Mouse (Mus musculus): ENCODE data around the gene Fank1. TPM values are rescaled to one million over a fixed set of nuclear protein-coding genes. Genes with fewer than 3 reads are reported as not detected.

Fank1 gene
- polyA plus RNA-seq, 1 experiment, result 0.14 TPM

DNA sequence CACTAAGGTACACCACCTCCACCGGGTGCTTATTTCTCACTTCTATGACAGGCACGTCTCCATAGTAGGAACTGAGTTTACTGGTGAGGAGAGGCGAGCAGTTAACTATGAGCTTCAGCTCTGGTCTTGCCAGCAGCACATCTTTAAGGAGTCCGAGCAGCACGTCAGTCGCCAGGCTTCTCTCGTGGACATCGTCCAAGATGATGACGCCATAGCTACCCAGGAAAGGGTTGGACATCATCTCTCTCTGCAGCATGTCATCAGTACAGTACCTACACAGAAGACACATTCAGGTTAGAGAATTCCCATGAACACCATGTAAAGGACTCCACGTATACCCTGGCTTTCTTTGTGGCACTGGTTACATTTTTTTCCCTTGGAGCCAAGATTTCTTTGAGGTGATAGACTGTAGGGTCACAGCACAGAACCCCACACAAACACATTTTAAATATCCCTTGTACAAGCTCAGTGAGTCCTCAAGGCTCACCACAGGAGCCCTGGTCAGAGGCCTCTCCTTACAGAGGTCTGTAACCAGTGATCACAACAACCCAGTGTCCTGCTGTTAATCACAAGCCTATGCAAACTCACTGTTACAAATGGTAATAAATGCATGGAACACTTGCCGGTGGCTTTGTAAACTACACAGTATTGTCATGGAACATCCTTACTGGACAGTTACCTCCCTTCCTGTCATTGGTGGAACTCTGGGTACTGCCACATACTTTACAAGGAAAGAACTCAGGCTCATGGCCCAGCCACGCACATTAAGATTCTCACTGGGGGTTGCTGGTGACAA, 33.9 kb upstream of the Fank1 start:
- H3ac ChIP-seq (ENCODE audit: control insufficient read depth, insufficient read length), result no peak overlapping the region
- no peaks in the 10 kb centered on the region for H3K27me3 ChIP-seq (ENCODE audit: control insufficient read depth, insufficient read depth, insufficient read length)
- peaks cover 12% of the 10 kb centered on the region for H3K36me3 ChIP-seq (ENCODE audit: control insufficient read depth, insufficient read depth)
- no peak overlapping the region for H3K4me2 ChIP-seq (ENCODE audit: low read depth)
- H3K79me2 ChIP-seq (ENCODE audit: control insufficient read depth, insufficient read depth), result no peaks in the 10 kb centered on the region
- no peak overlapping the region for H3K4me3 ChIP-seq
- no peak for TF ChIP-seq USF1 (IDR thresholded peaks at IDR 0.05; ENCODE audit: low read depth)
- no peak for TF ChIP-seq CEBPB (IDR thresholded peaks at IDR 0.05; ENCODE audit: insufficient read depth, poor library complexity, severe bottlenecking)
- TF ChIP-seq POLR2AphosphoS2 (IDR thresholded peaks at IDR 0.05; ENCODE audit: insufficient read length, low read depth), result no peak
- TF ChIP-seq TCF12 (IDR thresholded peaks at IDR 0.05; ENCODE audit: insufficient read depth, poor library complexity, severe bottlenecking), result no peak
- no peak for TF ChIP-seq REST (IDR thresholded peaks at IDR 0.05; ENCODE audit: insufficient read depth, insufficient read length)
- TF ChIP-seq MAX (IDR thresholded peaks at IDR 0.05; ENCODE audit: low read depth), result no peak
- TF ChIP-seq POLR2A (IDR thresholded peaks at IDR 0.05; ENCODE audit: insufficient read length, low read depth), result no peak
- no peak for TF ChIP-seq MYOG (IDR thresholded peaks at IDR 0.05; ENCODE audit: control insufficient read depth in 1 of 3, insufficient read depth in 1 of 3, insufficient read length in 2 of 3, low read depth in 2 of 3)
- TF ChIP-seq TCF3 (IDR thresholded peaks at IDR 0.05; ENCODE audit: insufficient read length, low read depth), result no peak
- TF ChIP-seq MYOD1 (IDR thresholded peaks at IDR 0.05; ENCODE audit: control insufficient read depth in 1 of 3, insufficient read length in 2 of 3, low read depth in 2 of 3), result no peak
- TF ChIP-seq E2F4 (IDR thresholded peaks at IDR 0.05; ENCODE audit: insufficient read depth), result no peak
- no peak for TF ChIP-seq SRF (IDR thresholded peaks at IDR 0.05; ENCODE audit: control insufficient read depth, insufficient read length, low read depth)

DNA sequence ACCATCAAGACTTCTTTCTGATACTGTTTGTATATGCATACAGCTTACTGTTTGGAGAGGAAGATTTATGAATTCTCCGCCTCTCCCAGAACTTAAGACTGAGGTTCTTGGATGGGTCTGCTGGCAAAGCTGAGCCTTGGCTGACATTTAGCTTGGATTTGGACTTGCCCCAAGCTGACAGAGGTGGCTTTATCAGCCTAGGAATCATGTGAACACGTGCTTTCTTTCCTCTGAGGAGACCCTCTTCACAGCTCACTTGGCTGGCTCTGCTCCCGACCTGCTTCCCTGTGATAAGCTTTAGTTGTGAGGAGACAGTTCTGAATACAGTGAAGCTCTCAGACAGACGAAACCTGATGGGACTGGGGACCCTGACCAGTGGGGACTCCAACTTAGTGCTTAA, 33.0 kb upstream of the Fank1 start:
- Histone ChIP-seq H3K27me3 (ENCODE audit: control insufficient read depth, insufficient read depth, insufficient read length) (no peaks in the 10 kb centered on the region), H3K79me2 (ENCODE audit: control insufficient read depth, insufficient read depth) (no peaks in the 10 kb centered on the region), H3K4me2 (ENCODE audit: low read depth) (no peak overlapping the region), H3K4me3 (no peak overlapping the region), H3ac (ENCODE audit: control insufficient read depth, insufficient read length) (no peak overlapping the region), H3K36me3 (ENCODE audit: control insufficient read depth, insufficient read depth) (peaks cover 12% of the 10 kb centered on the region)
- no peak for TF ChIP-seq USF1 (IDR thresholded peaks at IDR 0.05; ENCODE audit: low read depth)

DNA sequence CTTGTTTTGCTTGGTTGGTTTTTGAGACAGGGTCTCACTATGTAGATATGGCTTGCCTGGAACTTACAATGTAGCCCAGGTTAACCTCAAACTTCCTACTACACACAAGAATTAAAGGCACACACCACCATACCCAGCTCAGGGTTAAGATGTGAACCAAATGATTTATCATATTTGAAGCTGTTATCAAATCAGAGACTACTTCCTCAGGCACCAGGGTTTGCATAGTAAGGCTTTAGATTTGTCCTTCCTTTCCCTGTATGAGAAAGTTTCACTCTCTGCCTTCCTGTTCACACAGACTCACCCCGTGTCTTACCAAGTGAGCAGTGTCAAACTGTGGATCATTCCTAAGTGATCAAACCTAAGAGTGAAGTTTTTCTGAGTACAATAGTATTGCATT, 32.5 kb upstream of the Fank1 start:
- Histone ChIP-seq H3K79me2 (ENCODE audit: control insufficient read depth, insufficient read depth) (no peaks in the 10 kb centered on the region), H3K4me3 (no peak overlapping the region), H3K4me2 (ENCODE audit: low read depth) (peak overlapping the region; percentile 13), H3K36me3 (ENCODE audit: control insufficient read depth, insufficient read depth) (peaks cover 12% of the 10 kb centered on the region), H3K27me3 (ENCODE audit: control insufficient read depth, insufficient read depth, insufficient read length) (no peaks in the 10 kb centered on the region), H3ac (ENCODE audit: control insufficient read depth, insufficient read length) (no peak overlapping the region)
- TF ChIP-seq E2F4 (IDR thresholded peaks at IDR 0.05; ENCODE audit: insufficient read depth) (no peak), POLR2AphosphoS2 (IDR thresholded peaks at IDR 0.05; ENCODE audit: insufficient read length, low read depth) (no peak), TCF12 (IDR thresholded peaks at IDR 0.05; ENCODE audit: insufficient read depth, poor library complexity, severe bottlenecking) (no peak), CEBPB (IDR thresholded peaks at IDR 0.05; ENCODE audit: insufficient read depth, poor library complexity, severe bottlenecking) (no peak), MYOD1 (IDR thresholded peaks at IDR 0.05; ENCODE audit: control insufficient read depth in 1 of 3, insufficient read length in 2 of 3, low read depth in 2 of 3) (no peak), MYOG (IDR thresholded peaks at IDR 0.05; ENCODE audit: control insufficient read depth in 1 of 3, insufficient read depth in 1 of 3, insufficient read length in 2 of 3, low read depth in 2 of 3) (no peak), POLR2A (IDR thresholded peaks at IDR 0.05; ENCODE audit: insufficient read length, low read depth) (no peak), TCF3 (IDR thresholded peaks at IDR 0.05; ENCODE audit: insufficient read length, low read depth) (no peak), SRF (IDR thresholded peaks at IDR 0.05; ENCODE audit: control insufficient read depth, insufficient read length, low read depth) (no peak), USF1 (IDR thresholded peaks at IDR 0.05; ENCODE audit: low read depth) (no peak), MAX (IDR thresholded peaks at IDR 0.05; ENCODE audit: low read depth) (no peak)

DNA sequence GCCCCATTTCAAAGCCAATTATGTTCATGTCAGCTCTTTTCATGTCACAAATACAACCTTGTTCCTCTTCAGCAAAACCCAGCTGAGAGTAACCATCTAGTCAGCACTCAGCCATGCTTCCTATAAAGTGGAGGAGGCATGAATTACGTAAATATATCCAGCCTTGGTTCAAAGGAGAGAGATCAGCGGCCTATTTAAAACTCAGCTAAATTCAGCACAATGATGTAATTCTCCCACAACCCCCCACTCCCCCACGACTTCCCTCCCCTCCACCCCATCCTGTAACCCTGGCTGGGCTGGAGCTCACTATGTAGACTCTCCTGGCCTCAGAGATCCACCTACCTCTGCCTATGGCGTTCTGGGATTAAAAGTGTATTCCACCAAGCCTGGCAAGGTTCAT, 32.0 kb upstream of the Fank1 start:
- H3K36me3 ChIP-seq (ENCODE audit: control insufficient read depth, insufficient read depth), result peaks cover 12% of the 10 kb centered on the region
- no peaks in the 10 kb centered on the region for H3K27me3 ChIP-seq (ENCODE audit: control insufficient read depth, insufficient read depth, insufficient read length)
- H3K4me2 ChIP-seq (ENCODE audit: low read depth), result peak overlapping the region; percentile 13
- no peak overlapping the region for H3ac ChIP-seq (ENCODE audit: control insufficient read depth, insufficient read length)
- no peaks in the 10 kb centered on the region for H3K79me2 ChIP-seq (ENCODE audit: control insufficient read depth, insufficient read depth)
- TF ChIP-seq E2F4 (IDR thresholded peaks at IDR 0.05; ENCODE audit: insufficient read depth), result no peak
- no peak for TF ChIP-seq MYOG (IDR thresholded peaks at IDR 0.05; ENCODE audit: control insufficient read depth in 1 of 3, insufficient read depth in 1 of 3, insufficient read length in 2 of 3, low read depth in 2 of 3)
- TF ChIP-seq REST (IDR thresholded peaks at IDR 0.05; ENCODE audit: insufficient read depth, insufficient read length), result no peak
- no peak overlapping the region for H3K4me3 ChIP-seq

DNA sequence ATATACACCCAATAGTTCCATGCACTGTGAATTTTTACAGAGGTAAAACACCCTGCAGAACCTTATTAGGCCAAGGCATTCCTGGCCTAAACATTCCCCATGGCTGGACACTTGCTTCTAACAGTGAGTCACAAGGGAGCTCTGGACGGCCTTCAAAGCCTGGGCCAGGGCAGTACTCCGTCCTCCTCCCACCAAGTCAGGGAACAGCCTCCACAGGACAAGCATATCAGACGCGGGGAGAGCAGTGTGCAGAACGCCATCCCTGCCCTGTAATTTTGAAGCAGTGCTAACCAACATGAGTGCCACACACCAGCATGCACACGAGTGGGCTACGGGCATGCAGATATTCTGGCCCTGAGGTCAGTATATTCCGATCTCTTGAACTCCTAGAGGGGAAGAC, 29.3 kb upstream of the Fank1 start:
- Histone ChIP-seq H3K27me3 (ENCODE audit: control insufficient read depth, insufficient read depth, insufficient read length) (no peaks in the 10 kb centered on the region), H3K79me2 (ENCODE audit: control insufficient read depth, insufficient read depth) (no peaks in the 10 kb centered on the region), H3ac (ENCODE audit: control insufficient read depth, insufficient read length) (no peak overlapping the region), H3K36me3 (ENCODE audit: control insufficient read depth, insufficient read depth) (peaks cover 2% of the 10 kb centered on the region), H3K4me2 (ENCODE audit: low read depth) (no peak overlapping the region), H3K4me3 (no peak overlapping the region)
- TF ChIP-seq MAX (IDR thresholded peaks at IDR 0.05; ENCODE audit: low read depth) (no peak), REST (IDR thresholded peaks at IDR 0.05; ENCODE audit: insufficient read depth, insufficient read length) (no peak), POLR2AphosphoS2 (IDR thresholded peaks at IDR 0.05; ENCODE audit: insufficient read length, low read depth) (no peak), MYOD1 (IDR thresholded peaks at IDR 0.05; ENCODE audit: control insufficient read depth in 1 of 3, insufficient read length in 2 of 3, low read depth in 2 of 3) (no peak), MYOG (IDR thresholded peaks at IDR 0.05; ENCODE audit: control insufficient read depth in 1 of 3, insufficient read depth in 1 of 3, insufficient read length in 2 of 3, low read depth in 2 of 3) (no peak)

All from myocyte (in vitro differentiated cells).